In genomic region chr7:89557056-89557455, GRCm38 (mm10) we compare ENCODE assay signal across 10 mouse cellular contexts.
"Had no signal": no experiment of that assay in that cellular context is flagged by ENCODE, and none has a peak within 500 bp of the region (broad histone marks: within the 10 kb centered on the region; RNA-seq: fewer than 3 reads in every experiment).

No protein-coding gene starts in this region.

- DNase-seq: kidney, postnatal 25 days; layer of hippocampus, adult 9-11 months; layer of hippocampus, postnatal 36 days; liver; liver, embryonic 13.5 days; liver, postnatal 0 days; lung, postnatal 14 days; retina, postnatal 1 day; right cerebral cortex, postnatal 14 days; thymus, postnatal 36 days had no signal
